Mouse (Mus musculus) hindbrain, embryonic 14.5 days (tissue): ENCODE results near the gene Rgs3. TPM values are rescaled to one million over a fixed set of nuclear protein-coding genes. Genes with fewer than 3 reads are reported as not detected.

Source experiments
- ATAC-seq: fragments of 200-750 bp; cut with Nextera tagmentation; 2 replicates; pipeline ENCODE4 v1.8.0; 2017; ENCODE audit warnings: moderate number of reproducible peaks, mild to moderate bottlenecking, moderate TSS enrichment, moderate library complexity; ENCODE audit not compliant: low FRiP score
- DNase-seq: peaks from one replicate; pipeline ENCODE4 v3.0.0-alpha.2; 2015; ENCODE audit warnings: low spot score
- H3K27ac ChIP-seq: fragments of 300-500 bp; sonication (generic); 2 replicates; pipeline ENCODE4 v1.5.1; 2014; ENCODE audit warnings: mild to moderate bottlenecking, moderate library complexity
- H3K27me3 ChIP-seq: fragments of 300-500 bp; sonication (generic); 2 replicates; pipeline ENCODE4 v1.6.1; 2014; ENCODE audit warnings: mild to moderate bottlenecking, low read length, mixed read lengths; ENCODE audit not compliant: control insufficient read depth, insufficient read depth
- H3K36me3 ChIP-seq: fragments of 300-500 bp; sonication (generic); replicated peaks from 2 replicates; pipeline ENCODE4 v1.6.1; 2014; ENCODE audit not compliant: control insufficient read depth, insufficient read depth
- H3K4me1 ChIP-seq: fragments of 300-500 bp; sonication (generic); replicated peaks from 2 replicates; pipeline ENCODE4 v1.6.1; 2014; ENCODE audit warnings: antibody characterized with exemption, low read length, mixed read lengths; ENCODE audit not compliant: control insufficient read depth, insufficient read depth
- H3K4me2 ChIP-seq: fragments of 300-500 bp; sonication (generic); replicated peaks from 2 replicates; pipeline ENCODE4 v1.6.1; 2014; ENCODE audit warnings: mild to moderate bottlenecking, moderate library complexity
- H3K4me3 ChIP-seq: fragments of 300-500 bp; sonication (generic); replicated peaks from 2 replicates; pipeline ENCODE4 v1.5.1; 2014; ENCODE audit warnings: mild to moderate bottlenecking, low read length
- H3K9ac ChIP-seq: fragments of 300-500 bp; sonication (generic); 2 replicates; pipeline ENCODE4 v1.6.1; 2014
- H3K9me3 ChIP-seq: fragments of 300-500 bp; sonication (generic); 2 replicates; pipeline ENCODE4 v1.6.1; 2016; ENCODE audit warnings: low read length; ENCODE audit not compliant: control insufficient read depth
- WGBS: fragments of 180-500 bp; shearing (Covaris S2); extraction: QIAGEN DNeasy Blood & Tissue Kit; methylation state at CpG from one replicate; pipeline ENCODE4 v1.1.7; 2014; 5-methylcytosine and 5-hydroxymethylcytosine counted together
- polyA plus RNA-seq: library from polyadenylated mRNA; unstranded; fragments of >200 nt; fragmentation: Nextera tagmentation; extraction: Ambion mirVana; gene quantifications from 2 replicates; pipeline ENCODE4 v1.2.1, GENCODE M21; 2014

Gene Rgs3
- polyA plus RNA-seq, 1 experiment from 2014 or later: 42.9 TPM

GRCm38 (mm10) chr4:62741055-62741453 lies 181.4 kb downstream of the Rgs3 start:
- Histone ChIP-seq H3K36me3 (no peaks in the 10 kb centered on the region), H3K9ac (no peak overlapping the region), H3K27ac (no peak overlapping the region), H3K4me3 (no peak overlapping the region), H3K27me3 (no peaks in the 10 kb centered on the region), H3K4me1 (peaks cover 7% of the 10 kb centered on the region; the same call in 1 of the 2 replicates), H3K4me2 (no peak overlapping the region), H3K9me3 (no peaks in the 10 kb centered on the region)
- DNase-seq: no peak
- no peak for ATAC-seq
- WGBS: 67% methylated on average over 5 of the region's 5 CpGs

GRCm38 (mm10) chr4:62741601-62742000 lies 182.0 kb downstream of the Rgs3 start:
- Histone ChIP-seq H3K4me1 (peaks cover 4% of the 10 kb centered on the region; the same call in 1 of the 2 replicates), H3K4me2 (no peak overlapping the region), H3K27me3 (no peaks in the 10 kb centered on the region), H3K36me3 (no peaks in the 10 kb centered on the region), H3K9ac (no peak overlapping the region), H3K9me3 (no peaks in the 10 kb centered on the region), H3K4me3 (no peak overlapping the region), H3K27ac (no peak overlapping the region)
- no peak for ATAC-seq
- WGBS: 15% methylated on average over 3 of the region's 3 CpGs
- no peak for DNase-seq

GRCm38 (mm10) chr4:62742885-62743760 lies 183.5 kb downstream of the Rgs3 start:
- H3K4me1 ChIP-seq: peaks cover 4% of the 10 kb centered on the region; the same call in 1 of the 2 replicates
- H3K27me3 ChIP-seq: no peaks in the 10 kb centered on the region
- no peaks in the 10 kb centered on the region for H3K9me3 ChIP-seq
- no peak overlapping the region for H3K4me2 ChIP-seq
- H3K4me3 ChIP-seq: no peak overlapping the region
- DNase-seq (no peak), ATAC-seq (no peak)
- WGBS: 66% methylated on average over 14 of the region's 14 CpGs
- H3K36me3 ChIP-seq: no peaks in the 10 kb centered on the region
- H3K27ac ChIP-seq: no peak overlapping the region
- H3K9ac ChIP-seq: no peak overlapping the region

- no peak for DNase-seq
- H3K9ac ChIP-seq: no peak overlapping the region
- no peak for ATAC-seq
- no peaks in the 10 kb centered on the region for H3K36me3 ChIP-seq
- no peak overlapping the region for H3K4me3 ChIP-seq
- no peaks in the 10 kb centered on the region for H3K27me3 ChIP-seq
- peaks cover 4% of the 10 kb centered on the region; the same call in 1 of the 2 replicates for H3K4me1 ChIP-seq
- WGBS: 43% methylated on average over 10 of the region's 10 CpGs
- H3K4me2 ChIP-seq: no peak overlapping the region
- no peak overlapping the region for H3K27ac ChIP-seq
- H3K9me3 ChIP-seq: no peaks in the 10 kb centered on the region
Observed at GRCm38 (mm10) chr4:62744534-62744956, 184.9 kb downstream of the Rgs3 start.

GRCm38 (mm10) chr4:62744985-62745638 lies 185.5 kb downstream of the Rgs3 start:
- Histone ChIP-seq H3K4me1 (peaks cover 4% of the 10 kb centered on the region; the same call in 1 of the 2 replicates), H3K9ac (no peak overlapping the region), H3K4me3 (no peak overlapping the region), H3K27ac (no peak overlapping the region), H3K9me3 (no peaks in the 10 kb centered on the region), H3K27me3 (no peaks in the 10 kb centered on the region), H3K4me2 (no peak overlapping the region), H3K36me3 (no peaks in the 10 kb centered on the region)
- WGBS: 57% methylated on average over 1 of the region's 1 CpGs
- ATAC-seq: no peak
- no peak for DNase-seq

Other genes with a start within 250 kb of the Rgs3 start
- 23.5 and 24.3 TPM in 2 replicates for gene Fkbp15, start 199.3 kb upstream of the Rgs3 start, polyA plus RNA-seq
- 47.1 and 48.9 TPM in 2 replicates for gene Slc31a1, start 199.1 kb upstream of the Rgs3 start, polyA plus RNA-seq
- 83.1 and 95.1 TPM in 2 replicates for gene Cdc26, start 151.2 kb upstream of the Rgs3 start, polyA plus RNA-seq
- gene Prpf4, start 151.1 kb upstream of the Rgs3 start, polyA plus RNA-seq: 15.0 and 16.1 TPM in 2 replicates
- not detected in 2 replicates for gene Rnf183, start 124.6 kb upstream of the Rgs3 start, polyA plus RNA-seq
- 9.8 and 13.5 TPM in 2 replicates for gene Wdr31, start 89.0 kb upstream of the Rgs3 start, polyA plus RNA-seq
- gene Bspry, start 79.8 kb upstream of the Rgs3 start, polyA plus RNA-seq: 0.86 and 1.2 TPM in 2 replicates
- gene Hdhd3, start 56.4 kb upstream of the Rgs3 start, polyA plus RNA-seq: 11.7 and 13.3 TPM in 2 replicates
- gene Alad, start 39.9 kb upstream of the Rgs3 start, polyA plus RNA-seq: 73.4 and 75.2 TPM in 2 replicates
- gene Pole3, start 34.8 kb upstream of the Rgs3 start, polyA plus RNA-seq: 52.7 and 58.3 TPM in 2 replicates
- gene 4933430I17Rik, start 34.5 kb upstream of the Rgs3 start, polyA plus RNA-seq: 0.24 and 0.76 TPM in 2 replicates